Mouse (Mus musculus) lung, adult 2 months (tissue): ENCODE results near the gene Slc43a1.

Experiments used
- CTCF ChIP-seq: fragments of 200-500 bp; IDR thresholded peaks from 2 replicates; pipeline ENCODE4 v1.5.1; 2011; ENCODE audit warnings: mild to moderate bottlenecking, low read length, control low read depth; ENCODE audit not compliant: insufficient read depth
- POLR2A ChIP-seq: fragments of 200-500 bp; IDR thresholded peaks from 2 replicates; pipeline ENCODE4 v1.6.1; 2011; ENCODE audit warnings: low read depth, mild to moderate bottlenecking, control low read depth, low read length, borderline replicate concordance; ENCODE audit errors: extremely low read depth

GRCm38 (mm10) chr2:84912722-84913121 lies 74.1 kb downstream of the Slc43a1 start:
- TF ChIP-seq CTCF (no peak), POLR2A (no peak)
